Mouse (Mus musculus): ENCODE results near the gene Twist2.

GRCm38 (mm10) chr1:91878696-91879095 lies 77.4 kb downstream of the Twist2 start:
- TF ChIP-seq POLR2A (IDR thresholded peaks at IDR 0.05; ENCODE audit: control insufficient read depth, extremely low read depth, insufficient read depth, low read length, poor library complexity) (no peak), CTCF (IDR thresholded peaks at IDR 0.05; ENCODE audit: borderline replicate concordance, control insufficient read depth, extremely low read depth, insufficient read depth, low read length, poor library complexity) (no peak)
